Comparison of ENCODE assay signal across 28 mouse cellular contexts in genomic region chr8:36322578-36322977, GRCm38 (mm10).
"Had no signal": no experiment of that assay in that cellular context is flagged by ENCODE, and none has a peak within 500 bp of the region (broad histone marks: within the 10 kb centered on the region; RNA-seq: fewer than 3 reads in every experiment).

No protein-coding gene starts in this region.

- H3K4me2 ChIP-seq: limb, embryonic 12.5 days; limb, embryonic 13.5 days; limb, embryonic 15.5 days; liver, embryonic 11.5 days; liver, embryonic 12.5 days; liver, embryonic 13.5 days; liver, embryonic 15.5 days; lung, embryonic 14.5 days; lung, embryonic 15.5 days; midbrain, embryonic 12.5 days; midbrain, embryonic 15.5 days had no signal

- H3K9me3 ChIP-seq: limb, embryonic 10.5 days; limb, embryonic 12.5 days; limb, embryonic 13.5 days; limb, embryonic 15.5 days; liver, embryonic 12.5 days; liver, embryonic 13.5 days; liver, embryonic 15.5 days; lung, embryonic 15.5 days; megakaryocyte, embryonic 14.5 days; midbrain, embryonic 10.5 days; midbrain, embryonic 12.5 days; midbrain, embryonic 15.5 days had no signal

- H3K36me3 ChIP-seq: limb, embryonic 10.5 days; limb, embryonic 12.5 days; limb, embryonic 13.5 days; limb, embryonic 15.5 days; liver, embryonic 12.5 days; liver, embryonic 13.5 days; liver, embryonic 15.5 days; lung, embryonic 15.5 days; midbrain, embryonic 10.5 days; midbrain, embryonic 12.5 days; midbrain, embryonic 15.5 days had no signal

- DNase-seq: left cerebral cortex, postnatal 4 days; liver, embryonic 13.5 days; lung, adult 18-20 months; lung, adult 2 months; lung, embryonic 14.5 days; lung, postnatal 10 days; lung, postnatal 14 days; lung, postnatal 4 days; midbrain, embryonic 14.5 days had no signal

- H3K4me1 ChIP-seq: limb, embryonic 15.5 days; lung, embryonic 15.5 days; megakaryocyte, embryonic 14.5 days; midbrain, embryonic 12.5 days; midbrain, embryonic 15.5 days had no signal

- H3K9ac ChIP-seq: limb, embryonic 12.5 days; limb, embryonic 13.5 days; limb, embryonic 15.5 days; liver, embryonic 12.5 days; liver, embryonic 13.5 days; liver, embryonic 14.5 days; liver, embryonic 15.5 days; liver, postnatal 0 days; lung, embryonic 14.5 days; lung, embryonic 15.5 days; midbrain, embryonic 12.5 days; midbrain, embryonic 15.5 days had no signal

- H3K4me3 ChIP-seq: left cerebral cortex, adult 2 months; limb, embryonic 10.5 days; limb, embryonic 12.5 days; limb, embryonic 13.5 days; limb, embryonic 15.5 days; liver, embryonic 12.5 days; liver, embryonic 13.5 days; liver, embryonic 15.5 days; lung, embryonic 15.5 days; megakaryocyte, embryonic 14.5 days; midbrain, embryonic 10.5 days; midbrain, embryonic 12.5 days; midbrain, embryonic 15.5 days; myocyte had no signal

- ATAC-seq: lung, postnatal 0 days; midbrain, embryonic 15.5 days; midbrain, embryonic 16.5 days had no signal

- H3K27ac ChIP-seq: left cerebral cortex, adult 2 months; limb, embryonic 10.5 days; limb, embryonic 12.5 days; limb, embryonic 13.5 days; limb, embryonic 15.5 days; liver, embryonic 12.5 days; liver, embryonic 13.5 days; liver, embryonic 14.5 days; liver, embryonic 15.5 days; lung, embryonic 15.5 days; macrophage; midbrain, embryonic 10.5 days; midbrain, embryonic 12.5 days; midbrain, embryonic 15.5 days had no signal

- H3K27me3 ChIP-seq: limb, embryonic 12.5 days; limb, embryonic 13.5 days; limb, embryonic 15.5 days; liver, embryonic 12.5 days; liver, embryonic 13.5 days; liver, embryonic 15.5 days; lung, embryonic 15.5 days; midbrain, embryonic 12.5 days; midbrain, embryonic 15.5 days had no signal
